Mouse (Mus musculus): Measurements from ENCODE around the gene Tubb5.

Tubb5 gene

DNA sequence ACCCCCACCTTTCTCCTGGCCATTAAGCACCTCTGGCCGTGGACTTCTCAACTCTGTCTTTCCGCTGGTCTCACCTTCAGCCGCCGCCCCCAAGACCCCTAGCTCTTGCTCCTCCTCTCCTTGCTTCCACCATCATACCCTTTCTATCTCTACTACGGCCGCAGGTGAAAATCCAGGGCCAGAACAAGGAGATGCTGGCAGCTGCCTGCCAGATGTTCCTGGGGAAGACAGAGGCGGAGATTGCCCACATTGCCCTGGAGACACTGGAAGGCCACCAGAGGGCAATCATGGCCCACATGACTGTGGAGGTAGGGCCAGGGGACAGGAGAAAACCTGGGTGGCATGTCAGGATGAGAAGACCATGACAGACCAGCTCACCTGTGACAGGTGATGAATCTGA, 13.7 kb downstream of the Tubb5 start:
- no peak for DNase-seq

DNA sequence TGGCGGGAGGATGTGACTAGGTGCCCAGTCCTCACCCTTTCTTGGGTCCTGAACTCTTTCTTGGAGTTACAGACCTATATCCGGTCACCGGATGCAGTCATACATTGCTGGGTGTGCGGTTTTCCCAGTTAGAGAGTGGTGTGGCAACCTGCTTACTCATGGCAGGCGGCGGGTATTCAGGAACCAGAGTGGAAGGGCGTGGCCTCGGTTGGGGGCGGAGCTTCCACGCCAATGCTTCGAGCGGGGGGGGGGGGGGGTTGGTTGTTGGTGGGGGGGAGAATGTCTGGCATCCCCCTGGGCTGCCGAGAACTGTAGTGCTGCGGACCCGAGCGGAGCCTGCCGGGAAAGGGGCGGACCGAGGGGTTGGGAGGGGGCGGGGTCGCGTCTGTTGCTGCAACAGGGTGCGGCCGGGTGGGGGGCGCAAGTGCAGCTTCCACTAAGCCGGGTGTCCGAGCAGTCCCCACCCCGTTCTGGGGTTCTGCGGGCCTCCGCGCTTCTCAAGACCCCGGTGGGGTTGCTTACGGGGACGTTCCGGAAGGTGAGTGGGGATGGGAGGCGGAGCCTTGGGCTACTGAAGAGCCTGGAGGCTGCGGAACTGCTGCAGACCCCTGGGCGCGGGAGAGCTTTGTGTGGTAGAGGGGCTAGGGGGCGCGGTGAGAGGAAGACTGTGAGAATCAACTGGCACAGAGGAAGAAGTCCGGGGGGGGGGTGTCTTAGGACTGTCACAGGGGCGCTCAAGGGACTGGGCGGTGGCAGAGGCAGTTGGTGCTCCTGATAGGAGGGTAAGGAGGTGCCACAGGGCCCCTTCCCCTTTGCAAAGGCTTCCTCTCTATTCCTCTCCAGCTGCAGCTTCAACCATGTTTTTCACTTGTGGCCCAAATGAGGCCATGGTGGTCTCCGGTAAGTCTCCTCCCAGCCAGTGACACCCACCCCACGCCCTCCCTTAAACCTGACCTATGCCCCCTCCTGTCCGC, 14.9 kb downstream of the Tubb5 start, which contains the start of gene Flot1:
TSS of gene Flot1 (plus strand) at position 267 of the 974 bp plus-strand sequence.
- peak; percentile 87 for DNase-seq

DNA sequence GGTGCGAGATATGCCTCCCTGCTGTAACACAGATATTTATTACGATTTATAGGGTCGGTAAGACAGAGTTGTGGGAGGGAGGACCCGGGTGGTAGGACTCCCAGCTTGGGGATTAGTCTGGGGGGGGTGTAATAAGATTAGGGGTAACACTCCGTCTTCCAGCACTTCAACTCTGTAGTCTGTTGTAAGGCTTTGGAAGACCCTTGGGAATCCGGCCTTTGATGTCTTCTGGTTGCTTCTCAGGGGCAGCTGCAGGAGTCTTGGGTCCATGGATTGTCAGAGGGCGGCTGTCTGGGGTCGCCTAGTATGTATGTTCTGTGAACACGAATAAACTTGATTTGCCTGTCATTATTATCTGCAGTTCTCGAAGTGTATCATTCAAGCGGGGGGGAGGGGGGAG, 15.5 kb downstream of the Tubb5 start:
- no peak for DNase-seq

DNA sequence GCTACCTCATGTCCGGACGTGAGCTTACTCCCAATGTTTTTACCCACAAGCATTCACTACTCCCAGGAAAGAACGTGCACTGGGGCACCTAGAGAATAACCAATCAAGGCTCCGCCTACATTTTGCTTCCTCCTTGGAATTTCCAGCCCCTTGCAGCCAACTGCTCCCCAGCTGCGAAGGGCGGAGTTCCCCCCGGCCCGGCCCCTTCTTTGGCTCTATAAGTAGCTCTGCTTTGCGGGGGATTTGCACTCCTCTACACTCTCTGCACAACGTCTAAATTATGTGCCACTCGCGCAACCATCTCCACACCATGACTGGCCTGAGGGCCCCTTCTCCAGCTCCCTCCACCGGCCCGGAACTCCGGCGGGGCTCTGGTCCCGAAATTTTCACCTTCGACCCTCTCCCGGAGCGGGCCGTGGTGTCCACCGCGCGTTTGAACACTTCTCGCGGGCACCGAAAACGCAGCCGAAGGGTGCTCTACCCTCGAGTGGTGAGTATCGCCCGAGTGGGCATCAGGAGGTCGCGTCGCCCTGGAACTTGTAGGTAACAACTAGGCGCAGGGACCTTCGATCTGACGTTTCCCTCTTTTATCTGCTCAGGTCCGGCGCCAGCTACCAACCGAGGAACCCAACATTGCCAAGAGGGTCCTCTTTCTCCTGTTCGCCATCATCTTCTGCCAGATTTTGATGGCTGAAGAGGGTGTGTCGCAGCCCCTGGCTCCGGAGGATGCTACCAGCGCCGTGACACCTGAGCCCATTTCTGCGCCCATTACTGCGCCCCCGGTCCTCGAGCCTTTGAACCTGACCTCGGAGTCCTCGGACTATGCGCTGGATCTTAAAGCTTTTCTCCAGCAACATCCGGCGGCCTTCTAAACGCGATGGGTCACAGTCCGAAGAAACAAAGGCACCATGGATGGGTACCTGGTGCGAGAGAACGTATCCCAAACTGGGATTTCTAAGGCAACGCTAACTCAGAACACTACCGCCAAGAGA, 16.4 kb downstream of the Tubb5 start, which contains the start of gene Ier3:
TSS of gene Ier3 (plus strand) at position 246 of the 992 bp plus-strand sequence.
- DNase-seq = peak; percentile 66

DNA sequence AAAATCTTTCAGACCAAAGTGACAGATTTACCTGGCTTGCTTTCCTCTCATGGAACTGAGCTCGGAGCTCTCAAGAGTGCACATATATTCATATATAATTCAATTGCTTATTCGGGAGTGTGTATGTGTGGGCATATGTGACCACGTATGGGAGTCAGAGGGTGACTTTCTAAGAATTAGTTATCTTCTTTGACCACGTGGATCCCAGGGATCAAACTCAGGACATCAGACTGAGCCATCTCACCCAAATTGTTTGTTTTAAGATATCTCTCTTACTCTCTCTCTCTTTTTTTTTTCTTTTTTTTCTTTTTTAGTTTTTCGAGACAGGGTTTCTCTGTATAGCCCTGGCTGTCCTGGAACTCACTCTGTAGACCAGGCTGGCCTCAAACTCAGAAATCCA, 18.0 kb downstream of the Tubb5 start:
- no peak for DNase-seq

GRCm38 (mm10) chr17:35817226-35817625, 20.9 kb downstream of the Tubb5 start:
- no peak for DNase-seq

- DNase-seq = no peak
Observed at GRCm38 (mm10) chr17:35816686-35817085, 21.4 kb downstream of the Tubb5 start.

- DNase-seq = no peak
Observed at GRCm38 (mm10) chr17:35815836-35816235, 22.3 kb downstream of the Tubb5 start.

- no peak for DNase-seq
Observed at GRCm38 (mm10) chr17:35814678-35815077, 23.4 kb downstream of the Tubb5 start.

DNA sequence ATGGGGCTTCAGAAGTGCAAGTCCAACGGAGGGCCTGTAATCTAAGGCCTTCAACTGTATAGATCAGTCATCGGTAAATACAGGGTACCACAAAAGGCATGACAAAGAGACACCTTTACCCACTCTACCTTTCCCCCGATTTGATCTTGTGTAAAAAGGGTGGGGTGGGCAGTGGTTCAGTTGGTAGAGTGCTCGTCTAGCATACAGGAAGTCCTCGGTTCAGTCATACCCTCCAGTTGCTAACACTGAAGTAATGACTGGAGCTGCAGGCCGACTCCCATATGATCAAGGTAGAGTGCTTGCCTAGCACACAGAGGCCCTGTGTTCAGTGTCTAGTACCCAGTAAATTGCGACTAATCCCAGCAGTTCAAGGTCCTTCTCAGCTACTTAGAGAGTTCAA, 24.5 kb downstream of the Tubb5 start:
- no peak for DNase-seq

GRCm38 (mm10) chr17:35813245-35813647, 24.9 kb downstream of the Tubb5 start:
- peak; percentile 88 for DNase-seq

DNA sequence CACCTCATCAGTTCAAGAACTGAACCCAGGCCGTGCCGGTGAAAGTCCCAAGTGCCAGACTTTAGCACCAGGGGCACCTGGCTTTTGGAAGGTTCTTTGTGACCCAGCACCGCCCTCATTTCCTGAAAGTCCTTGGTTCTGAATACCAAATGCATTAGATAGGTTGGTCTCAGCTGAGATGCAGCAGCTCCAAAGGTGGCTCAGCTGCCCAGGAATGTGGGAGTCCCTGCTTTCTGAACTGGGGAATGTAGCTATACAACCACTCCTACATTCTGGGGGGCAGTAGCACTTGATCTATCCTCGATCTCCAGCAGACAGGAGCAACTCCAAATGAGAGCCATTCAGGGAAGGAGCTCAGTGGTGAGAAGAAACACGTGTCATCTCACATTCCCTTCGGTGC, 25.4 kb downstream of the Tubb5 start:
- DNase-seq = no peak

GRCm38 (mm10) chr17:35812307-35812706, 25.8 kb downstream of the Tubb5 start:
- DNase-seq = no peak

DNA sequence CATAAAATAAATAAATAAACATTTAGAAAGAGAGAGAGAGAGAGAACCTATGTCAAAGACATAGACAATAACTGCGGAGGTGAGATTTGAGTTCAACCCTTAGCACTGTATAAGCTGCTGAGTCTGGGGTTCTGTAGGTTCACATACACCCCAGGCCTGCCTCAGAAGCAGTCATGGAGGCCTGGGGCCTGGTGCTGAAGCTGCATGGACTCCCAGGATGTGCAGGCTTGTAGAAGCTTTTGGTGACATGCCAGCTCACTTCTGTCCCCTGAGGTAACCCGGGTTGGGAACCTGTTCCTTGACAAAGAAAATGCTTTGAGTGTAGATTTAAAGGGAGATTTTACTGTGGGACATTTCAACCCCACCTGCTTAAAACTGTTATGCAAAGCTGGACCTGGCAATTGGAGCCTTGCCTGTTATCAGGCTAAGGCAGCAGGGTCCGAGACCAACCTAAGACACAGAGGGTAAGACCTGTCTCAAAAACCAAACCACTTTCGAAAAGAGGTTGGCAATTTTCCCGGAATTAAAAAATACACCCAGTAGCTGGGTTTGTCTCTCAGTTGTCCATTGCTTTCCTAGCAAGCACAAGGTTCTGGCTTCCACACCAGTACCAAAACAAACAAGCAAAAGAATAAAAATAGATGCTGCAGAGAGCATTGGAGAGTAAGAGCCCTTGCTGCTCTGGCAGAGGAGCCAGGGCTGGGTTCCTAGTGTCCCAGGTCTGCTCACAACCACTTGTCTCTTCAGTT, 27.0 kb downstream of the Tubb5 start:
- DNase-seq = no peak

DNA sequence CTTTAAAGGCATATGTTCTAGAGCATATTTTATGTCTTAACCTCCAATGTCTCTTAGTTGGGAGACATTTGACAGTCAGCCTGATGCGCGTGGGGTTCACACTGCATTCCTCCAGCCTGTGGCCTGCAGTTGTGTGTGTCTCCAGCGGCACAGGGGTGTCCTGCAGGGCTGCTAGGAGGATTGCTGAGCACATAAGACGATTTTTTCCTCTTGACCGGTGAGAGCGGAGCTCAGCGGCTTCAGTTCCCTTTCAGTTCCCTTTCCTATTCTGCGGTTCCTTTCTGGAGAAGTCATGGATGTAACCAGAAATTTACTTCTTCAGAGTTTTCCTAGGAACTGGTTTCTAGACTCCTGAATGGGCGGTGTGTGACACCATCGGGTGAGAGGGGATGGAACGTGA, 28.7 kb downstream of the Tubb5 start:
- DNase-seq = no peak

- no peak for DNase-seq
Observed at GRCm38 (mm10) chr17:35808073-35808472, 30.0 kb downstream of the Tubb5 start.

DNA sequence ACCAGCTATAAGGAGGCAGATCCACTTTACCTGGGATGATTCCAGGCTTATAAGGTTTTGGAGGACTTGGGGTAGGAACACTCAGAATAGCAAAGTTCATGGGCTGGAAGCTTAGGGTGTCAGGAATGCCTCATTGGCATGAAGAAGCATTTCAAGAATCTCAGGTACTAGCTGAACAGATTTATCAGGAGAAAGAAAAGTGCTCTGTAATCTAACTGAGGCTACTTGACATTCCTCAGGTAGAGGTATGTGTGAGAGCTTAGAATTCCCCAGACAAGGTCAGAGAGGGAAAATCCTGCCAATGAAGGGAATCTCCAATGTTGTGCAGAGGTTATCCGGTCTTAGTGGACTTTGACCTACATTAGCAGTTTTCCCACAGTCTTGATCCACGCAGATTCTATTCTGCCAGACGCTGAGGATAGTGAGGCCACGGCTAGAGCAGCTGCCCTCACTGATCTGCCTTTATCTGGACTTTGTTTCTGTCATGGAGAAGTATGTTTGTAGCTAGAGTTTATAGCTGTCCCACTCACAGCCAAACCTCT, 34.2 kb downstream of the Tubb5 start:
- no peak for DNase-seq

DNA sequence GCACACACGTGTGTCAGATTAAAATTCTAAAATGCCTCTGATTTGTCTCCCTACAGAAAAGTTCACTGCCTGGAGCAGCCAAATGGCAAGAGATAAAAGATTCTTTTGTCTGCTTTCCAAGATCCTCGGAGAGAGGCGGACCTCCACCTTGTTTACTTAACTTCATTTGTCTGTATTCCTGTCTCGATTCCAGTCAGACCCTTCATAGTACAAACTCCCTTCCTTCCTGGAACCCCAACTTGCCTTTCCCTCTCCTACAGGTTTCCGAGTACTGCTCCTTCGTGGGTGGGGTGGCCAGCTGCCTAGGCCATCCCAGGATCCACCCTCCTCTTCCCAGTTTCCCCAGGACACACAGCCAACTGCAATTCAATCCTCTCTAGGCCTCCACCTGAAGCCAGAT, 35.1 kb downstream of the Tubb5 start:
- DNase-seq = no peak

DNA sequence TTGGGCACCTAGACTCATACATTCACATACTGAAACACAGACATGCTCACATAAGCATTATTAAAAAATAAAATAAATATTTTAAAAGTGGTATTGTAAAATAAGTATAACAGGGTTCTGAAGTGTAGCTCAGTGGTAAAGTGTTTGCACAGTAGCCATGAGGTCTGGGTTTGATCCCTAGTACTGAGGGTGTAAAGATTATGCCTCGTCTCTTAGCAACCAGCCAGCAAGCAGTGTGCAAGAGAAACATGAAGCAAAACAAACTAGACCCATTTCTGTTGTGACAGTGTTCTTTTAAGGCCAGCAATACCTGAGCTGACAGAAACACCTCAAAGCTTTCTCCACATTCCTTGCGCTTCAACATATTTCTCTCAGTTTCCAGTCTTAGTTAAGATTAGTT, 37.2 kb downstream of the Tubb5 start:
- no peak for DNase-seq

DNA sequence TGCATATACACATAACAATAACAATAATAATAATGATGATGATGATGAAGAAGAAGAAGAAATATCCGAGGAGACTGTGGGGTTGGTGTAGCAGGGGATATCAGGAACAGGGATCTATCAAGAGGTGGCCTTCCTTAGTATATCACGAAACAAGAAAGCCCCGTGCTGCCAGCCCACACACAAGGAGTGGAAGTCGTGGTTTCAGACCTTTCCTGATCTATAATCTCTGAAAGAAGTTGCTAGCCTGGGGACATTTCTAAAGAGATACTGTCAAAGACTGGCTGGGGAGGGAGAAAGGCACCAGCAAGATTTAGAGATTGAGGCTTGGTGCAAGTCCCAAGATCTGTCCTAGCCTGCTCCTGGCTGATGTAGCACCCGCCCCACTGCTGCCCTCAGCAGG, 41.3 kb downstream of the Tubb5 start:
- DNase-seq = no peak

DNA sequence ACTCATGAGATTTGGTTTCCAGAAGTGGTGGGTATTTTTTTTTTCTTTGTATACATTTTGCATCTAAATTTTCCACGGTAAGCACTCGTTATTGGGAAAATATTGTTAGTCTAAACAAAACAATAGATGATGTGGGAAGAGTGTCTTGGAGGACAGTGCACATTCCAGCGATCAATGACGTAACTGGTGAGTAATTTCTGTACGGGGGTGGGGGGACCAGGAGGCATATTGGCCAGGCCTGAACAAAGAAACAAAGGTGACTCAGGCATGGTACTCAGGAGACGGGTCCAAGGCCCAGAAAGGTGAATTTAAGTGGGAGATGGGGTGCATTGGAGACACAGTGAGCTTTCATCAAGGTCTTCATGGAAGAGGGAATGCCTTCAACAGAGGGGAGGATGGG, 42.5 kb downstream of the Tubb5 start:
- DNase-seq = no peak

GRCm38 (mm10) chr17:35795099-35795498, 43.0 kb downstream of the Tubb5 start:
- DNase-seq = no peak
